Mouse (Mus musculus) layer of hippocampus, adult 9-10 months (tissue): ENCODE measurements around the gene Syna.

Experiments used
- DNase-seq: peaks from one replicate; pipeline ENCODE4 v3.0.0; 2022; ENCODE audit warnings: low spot score

Gene Syna

DNA sequence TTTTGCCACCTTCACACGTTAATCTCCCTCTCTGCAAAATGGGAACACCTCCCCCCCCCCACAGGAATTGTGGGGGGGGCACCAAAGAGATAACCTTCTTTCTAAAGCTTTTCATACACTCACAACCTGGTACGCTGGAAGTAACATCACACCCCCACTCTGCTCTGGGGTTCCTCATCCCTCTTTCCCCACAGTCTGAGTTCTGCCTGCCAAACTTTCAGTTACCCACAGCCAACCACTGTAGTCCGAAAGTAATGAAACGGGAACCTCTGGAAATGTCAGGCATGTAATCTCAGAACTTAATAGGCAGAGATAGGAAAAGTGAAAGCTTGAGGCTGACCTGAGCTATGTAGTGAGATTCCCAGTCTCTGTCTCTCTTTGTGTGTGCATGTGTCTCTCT, 7.5 kb upstream of the Syna start:
- no peak for DNase-seq

DNA sequence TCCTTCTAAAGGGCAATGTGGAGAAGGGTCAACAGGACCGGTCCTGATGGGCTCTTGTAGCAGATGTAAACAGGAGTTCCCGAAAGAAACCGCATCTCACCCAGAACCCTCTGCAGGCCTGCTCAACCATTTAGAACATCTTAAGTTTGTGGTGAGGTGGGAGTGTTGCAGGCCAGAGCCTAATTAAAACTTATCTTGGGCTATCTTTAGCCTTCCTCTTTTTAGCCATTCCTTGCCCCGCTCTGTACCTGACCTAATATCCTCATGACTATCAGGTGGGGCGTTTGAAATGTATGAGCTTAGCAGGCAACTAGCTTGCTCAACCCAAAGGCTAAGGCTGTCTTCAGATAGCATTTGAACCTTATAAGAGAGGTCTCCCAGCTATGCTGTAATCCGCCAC, 5.7 kb upstream of the Syna start:
- DNase-seq: no peak

DNA sequence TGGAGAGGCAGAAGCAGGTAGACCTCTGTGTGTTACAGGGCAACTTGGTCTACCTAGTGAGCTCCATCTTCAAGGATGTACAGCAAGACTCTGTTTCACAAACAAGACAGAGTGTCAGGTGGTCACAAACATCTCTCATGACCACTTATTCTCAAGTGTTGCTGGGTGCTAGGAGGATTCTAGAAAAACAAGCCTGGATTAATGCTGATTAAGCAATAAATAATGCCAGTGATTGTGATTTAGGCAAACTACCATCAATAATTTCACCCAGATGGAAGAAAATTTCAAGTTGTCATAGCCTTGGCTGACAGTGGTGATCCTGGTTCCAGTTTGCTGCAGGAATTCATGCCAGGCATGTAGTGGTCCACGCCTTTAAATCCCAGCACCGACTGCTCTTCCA, 4.3 kb upstream of the Syna start:
- DNase-seq: no peak

DNA sequence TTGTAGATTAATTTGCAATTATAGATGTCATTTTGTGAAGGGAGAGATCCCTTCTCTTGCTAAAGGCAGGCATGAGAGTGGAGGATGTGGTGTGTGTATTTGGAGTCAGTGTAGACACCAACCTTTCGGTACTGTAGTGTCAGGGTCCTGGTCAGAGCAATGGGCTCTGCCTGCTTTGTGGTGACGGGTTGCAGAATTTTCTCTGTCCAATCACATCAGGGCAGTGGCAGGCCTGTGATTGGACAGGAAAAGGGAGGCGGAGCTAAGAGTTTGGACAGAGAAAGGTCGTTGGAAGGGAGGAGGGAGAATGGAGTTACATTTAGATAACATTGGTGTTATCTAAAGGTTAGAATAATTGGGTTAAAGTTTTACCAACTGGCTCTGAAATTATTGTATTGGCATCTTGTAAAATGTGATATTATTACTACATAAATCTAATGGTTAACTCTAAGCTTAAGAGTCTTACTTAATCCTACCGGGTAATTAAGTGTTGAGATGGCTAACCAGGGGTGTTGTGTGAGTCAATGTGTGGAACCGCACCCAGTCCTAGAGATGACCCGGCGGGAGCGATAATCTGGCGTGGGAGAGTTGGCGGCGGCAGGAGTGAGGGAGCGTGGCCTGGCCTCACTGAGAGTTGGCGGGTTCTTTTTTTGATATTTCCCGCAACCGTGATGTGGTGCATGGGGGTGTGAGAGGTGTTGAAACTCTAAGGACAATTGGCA, 640 bp upstream of the Syna start:
- DNase-seq: no peak

DNA sequence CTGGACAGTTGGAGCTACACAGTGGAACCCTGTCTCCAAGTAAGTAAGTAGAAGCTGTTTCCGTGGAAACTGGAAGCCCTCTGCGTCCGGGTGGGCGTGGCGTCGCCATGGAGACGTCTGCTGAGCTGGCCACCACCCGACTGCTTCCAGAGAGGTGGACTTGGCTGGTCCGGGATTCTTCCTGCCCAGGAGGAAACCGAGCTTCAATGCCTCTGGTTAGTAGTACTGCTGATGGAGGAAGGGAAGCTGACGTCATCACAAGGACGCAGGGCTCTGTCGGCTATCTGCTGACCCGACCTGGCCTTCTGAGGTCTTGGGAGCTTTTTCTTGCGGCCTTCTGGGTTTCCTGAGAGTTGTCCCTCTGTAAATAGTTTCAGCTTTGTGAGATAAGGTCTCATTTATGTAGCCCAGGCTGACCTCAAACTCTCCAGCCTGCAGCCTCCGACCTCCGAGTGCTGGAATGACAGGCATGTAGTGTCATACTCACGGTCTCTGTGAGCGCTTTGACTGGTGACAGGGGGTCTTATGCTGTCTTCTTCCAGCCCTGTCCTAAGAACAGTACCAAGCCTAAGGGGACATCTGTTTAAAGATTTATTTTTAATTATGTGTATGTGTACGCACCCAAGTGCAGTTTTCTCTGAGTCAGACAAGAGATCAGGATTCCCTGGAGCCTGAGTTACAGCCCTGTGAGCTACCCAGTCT, 4.4 kb downstream of the Syna start:
- no peak for DNase-seq

DNA sequence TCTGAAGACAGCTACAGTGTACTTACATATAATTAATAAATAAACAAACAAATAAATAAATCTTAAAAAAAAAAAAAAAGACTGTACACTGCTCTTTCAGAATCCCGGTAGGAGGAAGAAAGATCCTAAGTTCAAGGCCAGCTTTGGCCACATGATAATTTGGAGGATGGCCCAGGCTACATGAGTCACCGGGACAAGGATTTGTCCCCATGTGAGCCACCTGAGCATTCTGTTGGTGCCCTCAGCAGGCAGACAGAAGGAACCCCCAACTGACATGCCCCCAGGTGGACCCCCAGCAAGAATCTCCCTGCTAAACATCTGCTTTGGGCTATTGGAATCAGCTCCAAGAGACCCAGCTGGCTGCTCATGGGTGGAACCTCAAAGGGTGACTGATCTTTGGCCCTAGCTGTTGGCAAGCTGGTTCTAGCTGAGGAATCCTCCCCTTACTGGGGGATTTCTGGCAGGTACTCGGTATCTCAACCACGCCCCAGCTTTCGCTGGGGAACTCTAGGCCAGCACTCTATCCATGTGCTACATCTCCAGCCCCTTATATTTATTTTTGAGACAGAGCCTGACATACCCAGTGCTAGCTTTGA, 5.9 kb downstream of the Syna start:
- DNase-seq: no peak

DNA sequence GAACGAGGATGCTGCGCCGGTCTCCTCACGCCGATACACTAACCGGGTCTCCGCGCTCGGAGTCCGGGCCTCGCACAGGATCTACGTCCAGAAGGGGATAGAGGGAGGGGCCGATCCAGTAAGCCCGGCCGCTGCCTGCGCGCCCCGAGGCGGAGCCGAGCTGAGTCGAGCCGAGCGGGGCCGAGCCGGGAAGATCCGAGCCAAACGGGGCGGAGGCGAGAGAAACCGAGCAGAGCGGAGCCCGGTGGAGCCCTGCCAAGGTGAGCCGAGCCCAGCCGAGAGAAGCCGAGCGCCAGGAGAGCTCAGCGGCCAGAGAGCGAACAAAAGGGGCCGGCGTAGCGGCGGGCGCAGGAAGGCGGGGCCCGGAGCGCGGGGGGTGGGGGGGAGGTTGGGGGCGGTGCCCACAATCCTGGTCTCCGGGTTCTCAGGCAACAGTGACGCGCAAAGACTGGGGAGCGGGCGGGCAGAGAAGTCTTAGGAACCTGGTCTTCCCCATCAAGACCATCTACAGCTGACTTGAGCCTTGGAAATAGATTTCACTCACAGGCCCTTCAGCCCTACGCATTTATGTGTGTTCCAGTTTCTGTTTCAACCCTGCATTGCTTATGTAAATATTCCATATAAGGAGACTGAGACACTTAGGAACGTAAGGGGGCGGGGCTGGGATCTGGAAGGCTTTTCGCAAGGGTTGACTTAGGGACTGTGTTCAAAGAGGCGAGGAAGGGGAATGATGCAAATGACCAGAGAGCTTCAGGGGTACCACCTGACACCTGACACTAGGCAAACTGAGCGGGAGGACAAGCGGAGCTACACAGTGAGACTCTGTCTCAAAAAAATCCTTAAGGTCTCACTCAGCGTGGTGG, 7.6 kb downstream of the Syna start, which contains the start of gene Clip2:
Gene Clip2, minus strand, starts transcription at position 325 of the 863 bp plus-strand sequence.
- peak; percentile 92 for DNase-seq

DNA sequence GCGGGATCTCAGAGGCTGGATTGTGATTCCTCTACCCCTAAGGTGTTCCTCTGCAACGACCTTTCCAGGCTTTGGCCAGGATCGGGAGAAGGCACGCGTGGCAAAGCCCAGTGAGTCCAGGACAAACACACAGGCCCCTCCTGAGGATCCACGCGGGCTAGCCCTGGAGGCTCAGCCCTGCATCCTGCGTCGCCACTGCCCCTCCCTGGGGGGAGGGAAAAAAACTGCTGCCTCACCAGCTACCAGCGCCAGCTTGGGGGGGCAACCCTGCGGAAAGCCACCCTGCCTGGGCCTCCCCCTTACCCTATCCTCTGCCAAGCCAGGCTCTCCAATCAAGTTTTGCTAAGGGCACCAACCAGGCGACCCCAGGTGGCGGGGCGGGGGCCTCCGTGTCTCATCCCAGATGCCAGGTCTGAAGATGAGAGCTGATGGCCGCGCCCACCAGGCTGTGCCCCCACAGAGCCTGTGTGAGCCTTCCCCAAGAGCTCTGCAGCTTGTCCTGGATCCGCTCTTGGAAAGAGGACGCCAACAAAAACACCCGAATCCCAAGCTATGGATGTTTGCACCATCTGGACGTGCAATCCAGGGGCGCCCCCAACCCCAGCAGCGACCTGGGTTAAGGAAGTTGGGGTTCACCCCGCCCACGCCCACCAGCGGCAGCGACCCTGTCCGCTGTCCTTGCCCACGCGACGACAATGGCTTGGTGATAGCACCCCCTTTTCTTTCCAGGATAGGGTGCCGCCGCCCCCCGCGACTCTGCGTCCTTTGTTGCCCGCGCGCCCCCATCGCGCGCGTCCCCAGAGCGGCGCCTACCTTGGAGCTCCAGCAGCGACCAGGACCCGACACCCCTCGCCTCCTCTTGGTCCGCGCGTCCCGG, 8.5 kb downstream of the Syna start:
- no peak for DNase-seq

DNA sequence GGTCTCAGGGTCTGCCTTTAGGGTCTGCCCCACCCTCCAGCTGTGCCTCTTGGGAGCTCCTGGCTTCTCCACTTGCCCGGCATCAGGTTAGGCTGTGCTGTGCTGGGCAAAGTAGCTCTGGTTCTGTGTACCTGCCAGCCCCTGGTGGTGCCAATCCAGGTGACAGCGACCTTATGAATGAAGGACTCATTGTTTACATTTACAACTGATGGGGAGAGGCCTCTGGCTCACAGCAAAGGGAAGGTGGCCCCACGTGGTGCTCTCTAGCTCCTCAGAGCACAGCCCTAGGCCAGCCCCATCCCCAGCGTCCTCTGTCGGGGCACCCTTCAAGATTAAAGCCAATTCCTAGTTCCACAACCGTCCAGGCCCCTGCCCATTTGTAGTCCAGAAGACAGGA, 9.1 kb downstream of the Syna start:
- DNase-seq: no peak

DNA sequence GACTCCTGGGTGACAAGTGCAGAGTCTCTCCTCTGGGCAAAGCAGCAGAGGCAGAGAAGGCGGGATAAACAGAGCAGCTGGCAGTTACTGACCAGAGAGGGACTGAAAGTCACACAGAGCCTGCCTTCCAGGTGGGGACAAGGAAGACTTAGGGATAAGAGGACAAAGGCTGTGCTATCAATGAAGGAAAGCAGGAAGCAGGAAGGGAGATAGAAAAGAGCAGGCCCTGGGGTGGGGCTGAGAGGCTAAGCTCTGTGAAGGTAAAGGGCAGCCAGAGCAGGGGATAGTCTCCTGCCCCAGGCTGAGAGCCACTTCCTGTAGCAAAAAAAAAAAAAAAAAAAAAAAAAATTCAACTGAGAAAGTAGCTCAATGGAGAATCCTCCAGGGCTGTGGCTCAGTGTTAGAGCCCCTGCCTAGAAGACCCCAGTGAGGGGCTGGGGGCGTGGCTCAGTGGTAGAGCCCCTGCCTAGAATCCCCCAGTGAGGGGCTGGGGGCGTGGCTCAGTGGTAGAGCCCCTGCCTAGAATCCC, 10.3 kb downstream of the Syna start:
- no peak for DNase-seq

DNA sequence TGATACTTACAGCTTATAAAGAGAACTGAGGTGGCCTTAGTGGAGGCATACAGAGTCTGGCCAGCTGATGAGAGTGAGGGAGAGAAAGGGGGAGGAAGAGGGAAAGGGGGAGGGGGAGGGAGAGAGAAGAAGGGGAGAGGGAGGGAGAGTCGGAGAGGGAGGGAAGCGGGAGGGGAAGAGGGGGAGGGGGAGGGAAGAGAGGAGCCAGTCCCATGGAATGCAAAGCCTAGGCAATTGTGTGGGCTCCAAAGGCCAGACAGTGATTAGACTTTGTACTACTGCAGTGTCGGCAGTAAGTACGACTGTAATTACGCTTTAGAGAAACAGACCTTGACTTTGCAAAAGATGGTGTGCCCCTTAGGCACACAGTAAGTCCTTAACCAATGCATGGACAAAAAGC, 11.7 kb downstream of the Syna start:
- no peak for DNase-seq

DNA sequence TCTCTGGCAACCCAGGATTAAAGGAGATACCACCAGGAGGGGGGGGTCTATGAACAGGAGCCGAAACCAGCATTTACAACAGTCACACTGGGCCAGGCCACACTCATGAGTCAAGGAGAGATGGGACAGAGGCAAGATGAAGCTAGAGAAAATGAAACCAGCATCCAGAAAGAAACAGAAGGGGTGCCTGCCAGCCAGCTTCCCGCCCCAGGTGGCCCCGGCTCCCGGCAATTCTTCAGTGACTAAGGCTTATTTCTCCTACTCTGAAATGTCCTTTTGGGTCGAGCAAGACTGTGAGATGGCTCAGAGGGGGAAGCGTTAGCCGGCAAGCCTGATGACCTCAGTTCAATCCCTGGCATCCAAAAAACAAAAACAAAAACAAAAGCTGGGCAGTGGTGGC, 13.2 kb downstream of the Syna start:
- no peak for DNase-seq

DNA sequence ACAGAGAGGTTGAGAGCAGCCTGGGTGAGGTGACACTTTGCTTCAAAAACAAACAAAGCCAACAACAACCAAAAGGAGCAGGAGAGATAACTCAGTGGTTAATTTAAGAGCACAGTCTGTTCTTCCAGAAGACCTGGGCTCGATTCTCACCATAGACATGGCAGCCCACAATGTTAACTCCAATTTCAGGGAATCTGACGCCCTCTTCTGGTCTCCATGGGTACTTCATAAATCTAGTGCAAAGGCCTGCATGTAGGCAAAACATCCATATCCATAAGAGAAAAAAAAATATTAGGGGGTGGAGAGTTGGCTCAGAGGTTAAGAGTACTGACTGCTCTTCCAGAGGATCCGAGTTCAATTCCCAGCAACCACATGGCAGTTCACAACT, 14.7 kb downstream of the Syna start:
- DNase-seq: no peak

DNA sequence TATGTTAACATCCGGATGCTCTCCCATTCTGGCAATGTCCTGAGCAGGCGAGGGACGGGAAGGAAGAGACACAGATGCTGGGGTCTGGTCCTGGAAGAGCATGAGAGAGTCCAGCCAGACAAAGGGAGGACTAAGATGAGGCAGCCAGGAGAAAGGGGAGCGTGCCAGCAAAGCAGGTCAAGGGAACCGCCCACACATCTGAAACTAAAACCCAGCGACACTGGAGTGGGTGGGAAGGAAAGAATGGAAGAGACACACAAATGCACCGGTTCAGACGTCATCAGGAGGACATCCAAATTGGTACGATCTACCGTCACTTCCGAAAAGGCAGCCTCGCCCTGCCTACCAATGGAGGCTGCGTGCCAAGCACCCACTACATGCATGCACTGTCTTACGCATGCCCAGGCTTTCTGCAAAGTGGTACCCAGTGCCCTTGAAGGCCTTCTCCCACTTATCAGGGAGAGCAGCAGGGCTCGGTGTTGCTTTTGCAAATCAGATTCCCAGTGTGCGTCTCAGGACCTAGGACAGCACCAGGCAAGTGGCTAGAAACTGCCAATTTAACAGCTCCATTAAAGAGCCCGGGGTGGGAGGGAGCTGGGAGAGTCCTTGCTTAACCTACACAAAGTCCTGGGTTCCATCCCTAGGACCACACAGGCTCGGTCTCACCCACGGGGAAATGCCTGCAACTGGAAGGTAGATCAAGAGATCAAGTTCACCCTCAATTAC, 15.3 kb downstream of the Syna start:
- DNase-seq: no peak

DNA sequence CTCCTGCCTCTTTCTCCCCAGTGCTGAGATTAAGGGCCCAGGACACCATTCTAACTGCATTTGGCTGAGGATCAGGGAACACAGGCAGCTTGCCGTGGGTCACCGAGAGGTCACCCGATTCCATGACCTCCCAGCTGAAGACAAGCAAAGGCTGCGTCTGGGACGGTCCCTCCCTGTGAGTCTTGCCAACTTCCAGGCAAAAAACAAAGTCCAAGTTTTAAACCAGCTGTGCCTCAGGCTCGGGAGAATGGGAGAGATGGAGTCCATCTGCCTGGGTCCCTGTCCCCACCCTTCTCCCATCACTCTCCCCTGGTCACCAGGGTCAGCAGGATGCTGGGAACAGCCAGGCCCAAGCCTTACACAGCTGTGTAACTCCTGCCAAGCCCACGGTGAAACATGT, 18.3 kb downstream of the Syna start:
- DNase-seq: no peak

DNA sequence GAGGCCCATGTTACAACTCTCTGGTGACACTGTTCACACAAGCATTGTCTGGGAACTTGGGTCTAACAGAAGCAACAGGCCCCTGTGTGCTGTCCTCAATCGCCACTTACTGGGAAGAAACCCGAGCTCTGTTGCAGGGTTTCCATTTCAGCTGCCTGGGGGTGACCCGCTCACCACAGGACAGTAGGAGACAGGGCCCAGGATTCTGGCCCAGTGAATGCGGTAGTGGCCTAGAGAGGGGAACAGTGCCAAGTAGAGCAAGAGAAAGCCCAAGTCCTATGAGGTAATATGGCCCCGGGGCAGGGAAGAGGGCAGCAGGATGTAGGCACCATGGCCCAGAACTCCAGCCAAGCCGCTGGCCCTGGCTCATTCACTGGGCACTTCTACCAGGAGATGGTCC, 19.1 kb downstream of the Syna start:
- DNase-seq: no peak

DNA sequence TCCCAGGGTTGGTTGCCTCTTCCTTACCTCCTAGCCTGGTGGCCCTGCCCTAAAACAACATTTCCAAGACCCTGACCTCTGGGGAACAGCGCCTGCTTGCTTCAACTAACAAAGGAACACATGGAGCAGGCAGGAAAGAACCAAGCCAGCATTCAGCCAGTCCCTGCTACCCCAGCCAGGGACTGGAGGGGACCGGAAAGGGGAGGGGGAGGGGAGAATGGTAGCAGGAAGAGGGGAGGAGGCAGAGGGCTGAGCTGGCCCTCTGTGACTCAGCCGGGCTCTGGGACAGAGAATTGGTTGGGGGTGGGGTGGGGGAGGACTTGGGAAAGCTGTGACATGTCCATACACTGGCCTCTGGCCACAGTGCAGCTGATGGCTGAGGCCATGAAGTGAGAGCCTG, 20.1 kb downstream of the Syna start:
- DNase-seq: no peak

DNA sequence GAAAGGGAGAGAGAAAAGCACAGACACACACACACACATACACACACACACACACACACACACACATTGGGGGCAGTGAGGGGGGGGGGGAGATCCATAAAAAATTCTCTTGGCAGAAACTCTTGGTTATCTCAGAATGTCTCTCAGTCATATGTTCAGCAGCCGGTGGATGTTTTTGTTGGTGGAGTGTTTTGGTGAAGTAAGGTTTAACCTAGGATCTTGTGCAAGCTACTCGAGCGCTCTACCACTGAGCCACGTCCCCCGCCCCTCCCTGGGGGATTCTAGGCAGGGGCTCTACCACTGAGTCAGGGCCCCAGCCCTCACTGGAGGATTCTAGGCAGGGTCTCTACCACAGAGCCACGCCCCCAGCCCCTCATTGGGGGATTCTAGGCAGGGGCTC, 23.9 kb downstream of the Syna start:
- no peak for DNase-seq

DNA sequence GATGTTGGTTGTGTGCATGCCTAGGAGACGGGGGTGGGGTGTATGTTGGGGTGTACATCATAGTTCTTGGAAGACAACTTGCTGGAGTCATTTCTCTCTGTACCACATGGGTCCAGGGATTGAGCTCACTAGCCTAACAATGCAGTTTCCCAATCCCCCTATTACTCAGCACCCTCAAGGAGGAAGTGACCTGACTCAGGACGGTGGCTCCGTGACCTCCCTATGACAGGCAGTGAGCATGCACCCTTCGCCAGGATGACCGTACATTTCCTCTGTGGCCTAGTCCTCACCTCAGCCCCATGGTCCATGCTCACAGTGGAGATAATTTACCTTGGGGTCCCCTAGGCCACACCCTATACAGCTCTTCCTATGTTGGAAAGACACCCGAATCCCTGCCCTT, 27.6 kb downstream of the Syna start:
- no peak for DNase-seq

DNA sequence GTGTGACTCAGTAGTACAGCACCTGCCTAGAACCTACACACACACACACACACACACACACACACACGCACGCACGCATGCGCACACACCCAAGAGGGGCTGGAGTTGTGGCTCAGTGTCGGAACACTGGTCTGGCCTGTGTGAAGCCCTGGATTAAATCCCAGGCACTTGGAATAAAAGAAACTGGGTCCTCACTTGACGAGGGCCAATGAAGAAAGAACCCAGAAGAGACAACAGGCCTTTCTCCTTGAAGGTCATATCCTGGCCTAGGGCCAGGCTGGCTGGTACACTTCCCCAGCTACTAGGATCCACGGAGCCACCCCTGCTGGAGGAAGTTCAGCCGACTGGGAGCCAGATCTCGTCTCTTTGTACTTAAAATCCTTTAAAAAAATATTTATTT, 28.4 kb downstream of the Syna start:
- no peak for DNase-seq

DNA sequence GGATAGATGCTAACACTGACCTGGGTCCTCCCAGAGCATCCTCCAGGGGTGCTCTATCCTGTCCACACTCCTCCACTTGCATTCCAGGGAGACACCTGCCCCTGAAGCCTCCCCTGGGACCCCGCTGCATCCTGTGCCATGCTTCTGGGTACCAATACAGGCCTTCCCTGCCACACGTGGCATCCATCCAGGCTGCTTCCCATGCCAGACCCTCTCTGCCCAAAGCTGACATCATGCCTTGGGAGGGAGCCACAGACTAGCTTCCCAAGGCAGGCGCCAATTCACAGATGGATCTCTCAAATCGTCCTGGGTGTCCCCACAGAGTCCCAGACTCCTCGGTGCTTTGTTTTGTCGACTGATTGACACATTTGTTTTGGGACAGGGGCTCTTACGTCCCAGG, 29.1 kb downstream of the Syna start:
- DNase-seq: no peak
